Mouse (Mus musculus) myocyte (in vitro differentiated cells): Measurements from ENCODE around the gene Farp1. TPM values are rescaled to one million over a fixed set of nuclear protein-coding genes. Genes with fewer than 3 reads are reported as not detected.

Source experiments
- polyA plus RNA-seq: library from polyadenylated mRNA; unstranded; fragments of >200 nt; fragmentation: generic; extraction: Trizol; gene quantifications from one replicate; pipeline ENCODE4 v1.2.1, GENCODE M21; 2012; ENCODE audit warnings: missing spikeins

Gene Farp1
- polyA plus RNA-seq, 1 experiment, result 29.7 TPM

Other genes starting within 250 kb of the Farp1 start
- 75.7 TPM for gene Ipo5, start 124.0 kb upstream of the Farp1 start, polyA plus RNA-seq